Mouse (Mus musculus) cortical plate, adult 2 months (tissue): ENCODE data around the gene Ror1.

Experiments
- CTCF ChIP-seq: fragments of 200-500 bp; IDR thresholded peaks from 2 replicates; pipeline ENCODE4 v1.5.1; 2011; ENCODE audit warnings: mild to moderate bottlenecking, control low read depth, low read length; ENCODE audit not compliant: insufficient read depth; ENCODE audit errors: extremely low read depth
- POLR2A ChIP-seq: fragments of 200-500 bp; IDR thresholded peaks from 2 replicates; pipeline ENCODE4 v1.6.1; 2011; ENCODE audit warnings: mild to moderate bottlenecking, low read length, control low read depth; ENCODE audit not compliant: insufficient read depth; ENCODE audit errors: extremely low read depth

GRCm38 (mm10) chr4:100201322-100201721 lies 105.7 kb downstream of the Ror1 start:
- TF ChIP-seq POLR2A (no peak), CTCF (no peak)
